Mouse (Mus musculus) kidney, adult 2 months (tissue): ENCODE data around the gene Rps16.

Source experiments
- CTCF ChIP-seq: fragments of 200-500 bp; conservative IDR thresholded peaks from 2 replicates; pipeline ENCODE4 v1.5.1; 2011; ENCODE audit warnings: low read depth, mild to moderate bottlenecking, control low read depth, low read length, moderate library complexity, mixed read lengths; ENCODE audit not compliant: insufficient read depth, insufficient read length
- POLR2A ChIP-seq: fragments of 200-500 bp; IDR thresholded peaks from one replicate; pipeline ENCODE4 v1.6.1; 2011; ENCODE audit warnings: low read depth, low read length, control low read depth

DNA sequence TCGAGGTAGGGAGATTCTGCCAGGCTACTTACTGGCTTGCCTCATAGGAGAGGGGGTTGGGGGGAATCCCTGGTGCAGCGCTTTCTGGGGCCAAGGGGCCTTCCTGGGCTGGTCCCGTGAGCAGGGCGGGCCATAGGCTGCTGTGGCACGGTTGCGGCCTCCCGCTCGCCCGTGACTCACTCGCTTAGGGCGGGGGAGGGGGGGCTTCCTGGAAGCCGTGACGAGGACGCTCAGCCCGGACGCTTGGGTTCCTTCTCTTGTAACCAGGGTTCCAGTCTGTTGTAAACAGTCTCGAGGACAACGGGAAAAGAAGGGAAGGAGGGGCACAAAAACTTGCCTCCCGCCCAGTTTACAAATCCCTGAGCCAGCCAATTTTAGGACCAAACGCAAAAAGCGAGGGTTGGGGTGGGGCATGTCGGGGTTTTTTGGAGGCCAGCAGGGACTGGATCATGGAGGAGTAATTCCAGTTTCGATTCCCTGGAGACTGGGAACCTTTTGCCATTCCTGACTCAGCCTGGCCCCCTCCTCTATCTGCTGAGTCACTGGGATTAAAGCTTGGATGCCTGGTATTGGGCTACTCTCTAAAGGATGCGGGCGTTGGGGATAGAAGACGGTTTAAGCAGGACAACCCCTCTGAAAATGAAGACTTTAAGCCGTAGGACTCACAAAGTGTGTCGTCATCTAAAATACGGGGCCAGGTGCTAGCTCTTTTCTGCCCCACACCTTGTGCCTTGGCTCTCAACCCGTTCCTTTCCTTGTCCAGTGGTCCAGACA lies 30.8 kb downstream of the Rps16 start:
- TF ChIP-seq POLR2A, result no peak
- no peak for TF ChIP-seq CTCF
